Mouse (Mus musculus) limb, embryonic 15.5 days (tissue): ENCODE data around the gene Dact1. TPM values are rescaled to one million over a fixed set of nuclear protein-coding genes. Genes with fewer than 3 reads are reported as not detected.

ENCODE experiments used
- ATAC-seq: fragments of 200-750 bp; cut with Nextera tagmentation; 2 replicates; pipeline ENCODE4 v1.8.0; 2017; ENCODE audit warnings: low read depth, moderate TSS enrichment; ENCODE audit not compliant: insufficient number of reproducible peaks, low FRiP score, low TSS enrichment
- H3K27ac ChIP-seq: fragments of 300-500 bp; sonication (generic); 2 replicates; pipeline ENCODE4 v1.5.1; 2015; ENCODE audit warnings: moderate library complexity, mild to moderate bottlenecking, inconsistent platforms
- H3K27me3 ChIP-seq: fragments of 300-500 bp; sonication (generic); 2 replicates; pipeline ENCODE4 v1.6.1; 2015; ENCODE audit warnings: inconsistent platforms
- H3K36me3 ChIP-seq: fragments of 300-500 bp; sonication (generic); 2 replicates; pipeline ENCODE4 v1.6.1; 2015; ENCODE audit warnings: inconsistent platforms
- H3K4me1 ChIP-seq: fragments of 300-500 bp; sonication (generic); 2 replicates; pipeline ENCODE4 v1.6.1; 2015; ENCODE audit warnings: inconsistent platforms
- H3K4me2 ChIP-seq: fragments of 300-500 bp; sonication (generic); 2 replicates; pipeline ENCODE4 v1.6.1; 2015; ENCODE audit warnings: mild to moderate bottlenecking, inconsistent platforms
- H3K4me3 ChIP-seq: fragments of 300-500 bp; sonication (generic); 2 replicates; pipeline ENCODE4 v1.5.1; 2015; ENCODE audit warnings: mild to moderate bottlenecking, inconsistent platforms
- H3K9ac ChIP-seq: fragments of 300-500 bp; sonication (generic); 2 replicates; pipeline ENCODE4 v1.6.1; 2015; ENCODE audit warnings: inconsistent platforms
- H3K9me3 ChIP-seq: fragments of 300-500 bp; sonication (generic); 2 replicates; pipeline ENCODE4 v1.6.1; 2016; ENCODE audit warnings: inconsistent platforms
- WGBS: fragments of 180-500 bp; shearing (Covaris S2); methylation state at CpG from one replicate; pipeline ENCODE4 v1.1.7; 2015; 5-methylcytosine and 5-hydroxymethylcytosine counted together
- polyA plus RNA-seq: library from polyadenylated mRNA; unstranded; fragments of >200 nt; fragmentation: Nextera tagmentation; extraction: Ambion mirVana; gene quantifications from 2 replicates; pipeline ENCODE4 v1.2.1, GENCODE M21; 2015

Dact1 gene
- polyA plus RNA-seq, 1 experiment from 2014 or later = 12.2 TPM

GRCm38 (mm10) chr12:71339142-71339848, 29.6 kb downstream of the Dact1 start:
- 77% methylated on average over 16 of the region's 16 CpGs for WGBS
- Histone ChIP-seq H3K4me1 (no peaks in the 10 kb centered on the region), H3K27me3 (peaks cover 8% of the 10 kb centered on the region), H3K4me2 (no peak overlapping the region), H3K9me3 (no peaks in the 10 kb centered on the region), H3K4me3 (no peak overlapping the region), H3K27ac (no peak overlapping the region), H3K36me3 (no peaks in the 10 kb centered on the region), H3K9ac (no peak overlapping the region)
- ATAC-seq = no peak

GRCm38 (mm10) chr12:71342397-71342796, 32.7 kb downstream of the Dact1 start:
- H3K4me1 ChIP-seq = peaks cover 12% of the 10 kb centered on the region
- no peak for ATAC-seq
- H3K36me3 ChIP-seq = no peaks in the 10 kb centered on the region
- H3K9ac ChIP-seq = no peak overlapping the region
- 54% methylated on average over 13 of the region's 13 CpGs for WGBS
- H3K27me3 ChIP-seq = 0 out of 2 replicates have a peak, but pooled peaks cover 2% of the 10 kb centered on the region
- no peak overlapping the region for H3K4me2 ChIP-seq
- H3K4me3 ChIP-seq = no peak overlapping the region
- H3K9me3 ChIP-seq = no peaks in the 10 kb centered on the region
- H3K27ac ChIP-seq = no peak overlapping the region

GRCm38 (mm10) chr12:71345471-71345870, 35.8 kb downstream of the Dact1 start:
- peak overlapping the region; percentile 17; the same call in 1 of the 2 replicates for H3K27ac ChIP-seq
- no peaks in the 10 kb centered on the region for H3K36me3 ChIP-seq
- ATAC-seq = no peak
- no peak overlapping the region for H3K9ac ChIP-seq
- WGBS = 34% methylated on average over 7 of the region's 7 CpGs
- H3K4me2 ChIP-seq = no peak overlapping the region
- no peaks in the 10 kb centered on the region for H3K9me3 ChIP-seq
- no peaks in the 10 kb centered on the region for H3K27me3 ChIP-seq
- H3K4me1 ChIP-seq = peaks cover 12% of the 10 kb centered on the region
- no peak overlapping the region for H3K4me3 ChIP-seq

- WGBS = 24% methylated on average over 5 of the region's 5 CpGs
- H3K36me3 ChIP-seq = no peaks in the 10 kb centered on the region
- no peak overlapping the region for H3K9ac ChIP-seq
- no peak for ATAC-seq
- no peaks in the 10 kb centered on the region for H3K27me3 ChIP-seq
- peaks cover 12% of the 10 kb centered on the region for H3K4me1 ChIP-seq
- H3K4me3 ChIP-seq = no peak overlapping the region
- 0 out of 2 replicates have a peak overlapping the region, but pooled peaks have one; percentile 17 for H3K27ac ChIP-seq
- H3K4me2 ChIP-seq = no peak overlapping the region
- H3K9me3 ChIP-seq = no peaks in the 10 kb centered on the region
Measured at GRCm38 (mm10) chr12:71346071-71346470, 36.4 kb downstream of the Dact1 start.

- Histone ChIP-seq H3K9ac (no peak overlapping the region), H3K4me1 (peaks cover 12% of the 10 kb centered on the region), H3K36me3 (no peaks in the 10 kb centered on the region), H3K4me3 (no peak overlapping the region), H3K27me3 (no peaks in the 10 kb centered on the region), H3K9me3 (no peaks in the 10 kb centered on the region), H3K27ac (no peak overlapping the region), H3K4me2 (no peak overlapping the region)
- no peak for ATAC-seq
- WGBS = 52% methylated on average over 8 of the region's 8 CpGs
Measured at GRCm38 (mm10) chr12:71348401-71348896, 38.8 kb downstream of the Dact1 start.

- no peak overlapping the region for H3K4me3 ChIP-seq
- H3K27ac ChIP-seq = no peak overlapping the region
- no peaks in the 10 kb centered on the region for H3K27me3 ChIP-seq
- no peaks in the 10 kb centered on the region for H3K36me3 ChIP-seq
- 81% methylated on average over 2 of the region's 2 CpGs for WGBS
- H3K4me1 ChIP-seq = peaks cover 12% of the 10 kb centered on the region
- no peak overlapping the region for H3K9ac ChIP-seq
- H3K9me3 ChIP-seq = no peaks in the 10 kb centered on the region
- no peak for ATAC-seq
- H3K4me2 ChIP-seq = no peak overlapping the region
Measured at GRCm38 (mm10) chr12:71350077-71350476, 40.4 kb downstream of the Dact1 start.

GRCm38 (mm10) chr12:71354656-71355055, 45.0 kb downstream of the Dact1 start:
- no peaks in the 10 kb centered on the region for H3K9me3 ChIP-seq
- no peak for ATAC-seq
- no peak overlapping the region for H3K27ac ChIP-seq
- H3K4me2 ChIP-seq = no peak overlapping the region
- no peaks in the 10 kb centered on the region for H3K4me1 ChIP-seq
- H3K36me3 ChIP-seq = no peaks in the 10 kb centered on the region
- H3K9ac ChIP-seq = no peak overlapping the region
- 60% methylated on average over 10 of the region's 10 CpGs for WGBS
- H3K27me3 ChIP-seq = no peaks in the 10 kb centered on the region
- H3K4me3 ChIP-seq = no peak overlapping the region

GRCm38 (mm10) chr12:71355092-71355491, 45.4 kb downstream of the Dact1 start:
- no peak for ATAC-seq
- Histone ChIP-seq H3K27ac (no peak overlapping the region), H3K4me2 (no peak overlapping the region), H3K4me1 (no peaks in the 10 kb centered on the region), H3K9ac (no peak overlapping the region), H3K36me3 (no peaks in the 10 kb centered on the region), H3K27me3 (no peaks in the 10 kb centered on the region), H3K9me3 (no peaks in the 10 kb centered on the region), H3K4me3 (no peak overlapping the region)
- WGBS = 56% methylated on average over 3 of the region's 3 CpGs

GRCm38 (mm10) chr12:71361616-71362015, 51.9 kb downstream of the Dact1 start:
- ATAC-seq = no peak
- no peak overlapping the region for H3K4me2 ChIP-seq
- H3K27ac ChIP-seq = no peak overlapping the region
- WGBS = 84% methylated on average over 7 of the region's 7 CpGs
- H3K27me3 ChIP-seq = no peaks in the 10 kb centered on the region
- H3K9ac ChIP-seq = no peak overlapping the region
- H3K4me3 ChIP-seq = no peak overlapping the region
- no peaks in the 10 kb centered on the region for H3K9me3 ChIP-seq
- no peaks in the 10 kb centered on the region for H3K4me1 ChIP-seq
- H3K36me3 ChIP-seq = no peaks in the 10 kb centered on the region

GRCm38 (mm10) chr12:71362425-71362824, 52.7 kb downstream of the Dact1 start:
- no peaks in the 10 kb centered on the region for H3K4me1 ChIP-seq
- H3K9me3 ChIP-seq = no peaks in the 10 kb centered on the region
- no peak overlapping the region for H3K4me3 ChIP-seq
- ATAC-seq = no peak
- WGBS = 86% methylated on average over 8 of the region's 8 CpGs
- no peak overlapping the region for H3K4me2 ChIP-seq
- no peak overlapping the region for H3K9ac ChIP-seq
- H3K27me3 ChIP-seq = 0 out of 2 replicates have a peak, but pooled peaks cover 5% of the 10 kb centered on the region
- H3K27ac ChIP-seq = no peak overlapping the region
- no peaks in the 10 kb centered on the region for H3K36me3 ChIP-seq

- no peak for ATAC-seq
Measured at GRCm38 (mm10) chr12:71364106-71364505, 54.4 kb downstream of the Dact1 start.

GRCm38 (mm10) chr12:71364531-71364930, 54.8 kb downstream of the Dact1 start:
- H3K27ac ChIP-seq = no peak overlapping the region
- peaks cover 14% of the 10 kb centered on the region; the same call in 1 of the 2 replicates for H3K27me3 ChIP-seq
- H3K4me1 ChIP-seq = no peaks in the 10 kb centered on the region
- H3K4me3 ChIP-seq = no peak overlapping the region
- H3K9ac ChIP-seq = no peak overlapping the region
- H3K9me3 ChIP-seq = no peaks in the 10 kb centered on the region
- H3K4me2 ChIP-seq = no peak overlapping the region
- no peaks in the 10 kb centered on the region for H3K36me3 ChIP-seq
- 86% methylated on average over 3 of the region's 3 CpGs for WGBS
- no peak for ATAC-seq

More at GRCm38 (mm10) chr12:71364106-71364505, 54.4 kb downstream of the Dact1 start:
- Histone ChIP-seq H3K9me3 (no peaks in the 10 kb centered on the region), H3K4me1 (no peaks in the 10 kb centered on the region), H3K36me3 (no peaks in the 10 kb centered on the region), H3K27me3 (peaks cover 14% of the 10 kb centered on the region; the same call in 1 of the 2 replicates), H3K4me2 (no peak overlapping the region), H3K4me3 (no peak overlapping the region), H3K27ac (no peak overlapping the region), H3K9ac (no peak overlapping the region)
- WGBS = 60% methylated on average over 7 of the region's 7 CpGs
